11 mouse cellular contexts compared by ENCODE assay signal in the genomic region with DNA sequence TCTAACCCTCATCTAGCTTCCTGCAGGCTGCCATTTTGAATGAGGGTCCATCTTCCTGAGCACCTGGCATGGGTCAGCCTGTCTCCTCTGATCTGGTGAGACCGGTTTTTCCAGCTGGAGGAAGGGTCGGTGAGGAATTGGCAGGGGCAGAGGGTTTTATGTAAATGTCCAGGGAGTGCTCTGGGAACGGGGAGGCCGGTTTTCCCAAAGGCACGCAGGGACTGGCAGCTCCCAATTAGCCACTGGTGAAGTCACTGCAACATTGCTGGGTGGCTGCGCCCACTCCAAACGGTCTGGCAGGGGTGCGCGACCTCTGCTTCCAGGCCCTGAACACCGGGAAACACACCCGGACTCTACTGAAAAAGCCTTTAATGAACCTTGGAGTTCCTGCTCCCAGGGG. TPM values are rescaled to one million over a fixed set of nuclear protein-coding genes. Genes with fewer than 3 reads are reported as not detected.
DNase-seq lines count a peak whose midpoint lies in the region; ATAC-seq lines count a peak whose summit lies in the region.
"Had no signal": no experiment of that assay in that cellular context is flagged by ENCODE, and none has a peak within 500 bp of the region (broad histone marks: within the 10 kb centered on the region; RNA-seq: fewer than 3 reads in every experiment).

No protein-coding gene starts in this region.

- H3K4me3 ChIP-seq in heart, embryonic 16.5 days (ENCODE audit: low read length), result no peak overlapping the region
- H3K4me3 ChIP-seq in embryonic facial prominence, embryonic 12.5 days, result peak overlapping the region; percentile 19; the same call in 1 of the 2 replicates
- no peak overlapping the region for H3K4me3 ChIP-seq in intestine, embryonic 16.5 days (ENCODE audit: low read length)
- peak overlapping the region; percentile 19 for H3K4me3 ChIP-seq in midbrain, embryonic 14.5 days (replicated peaks; ENCODE audit: low read depth, low read length)

- no peaks in the 10 kb centered on the region for H3K9me3 ChIP-seq in heart, embryonic 16.5 days (replicated peaks; ENCODE audit: control insufficient read depth, low read length)
- H3K9me3 ChIP-seq in embryonic facial prominence, embryonic 12.5 days, result no peaks in the 10 kb centered on the region
- H3K9me3 ChIP-seq in intestine, embryonic 16.5 days (ENCODE audit: control insufficient read depth, low read length), result no peaks in the 10 kb centered on the region
- H3K9me3 ChIP-seq in midbrain, embryonic 14.5 days (ENCODE audit: control insufficient read depth, low read length), result no peaks in the 10 kb centered on the region

- no peak overlapping the region for H3K9ac ChIP-seq in heart, embryonic 16.5 days (ENCODE audit: low read length)
- 0 out of 2 replicates have a peak overlapping the region, but pooled peaks have one; percentile 3 for H3K9ac ChIP-seq in embryonic facial prominence, embryonic 12.5 days
- peak overlapping the region; percentile 50 for H3K9ac ChIP-seq in intestine, embryonic 16.5 days (ENCODE audit: low read depth, low read length)
- H3K9ac ChIP-seq in midbrain, embryonic 14.5 days (replicated peaks; ENCODE audit: low read length), result peak overlapping the region; percentile 16; the same call in 1 of the 2 replicates

- no peak for DNase-seq in heart, adult 9 months (ENCODE audit: low spot score in 2 of 2)
- no peak for DNase-seq in midbrain, embryonic 14.5 days
- DNase-seq in adrenal gland, postnatal 10 days, result no peak
- no peak for DNase-seq in cerebellum, adult 18-20 months
- no peak for DNase-seq in urinary bladder, adult 18-20 months (ENCODE audit: low spot score in 2 of 2)

- H3K4me2 ChIP-seq in heart, embryonic 16.5 days (ENCODE audit: low read depth, low read length), result peak overlapping the region; percentile 42
- peak overlapping the region; percentile 41 for H3K4me2 ChIP-seq in embryonic facial prominence, embryonic 12.5 days (replicated peaks)
- H3K4me2 ChIP-seq in intestine, embryonic 16.5 days (ENCODE audit: low read depth, low read length), result peak overlapping the region; percentile 32
- peak overlapping the region; percentile 54 for H3K4me2 ChIP-seq in midbrain, embryonic 14.5 days (ENCODE audit: low read length)

- 49% methylated on average over 11 of the region's 11 CpGs for WGBS in heart, embryonic 16.5 days
- 30% methylated on average over 11 of the region's 11 CpGs for WGBS in embryonic facial prominence, embryonic 12.5 days
- 37% methylated on average over 11 of the region's 11 CpGs for WGBS in intestine, embryonic 16.5 days
- 42% methylated on average over 11 of the region's 11 CpGs for WGBS in midbrain, embryonic 14.5 days

- no peaks in the 10 kb centered on the region for H3K4me1 ChIP-seq in heart, embryonic 16.5 days (ENCODE audit: control insufficient read depth, insufficient read depth, low read length)
- 0 out of 2 replicates have a peak, but pooled peaks cover 4% of the 10 kb centered on the region for H3K4me1 ChIP-seq in embryonic facial prominence, embryonic 12.5 days
- peaks cover 18% of the 10 kb centered on the region for H3K4me1 ChIP-seq in intestine, embryonic 16.5 days (ENCODE audit: control insufficient read depth, insufficient read depth, low read length)
- 0 out of 2 replicates have a peak, but pooled peaks cover 7% of the 10 kb centered on the region for H3K4me1 ChIP-seq in midbrain, embryonic 14.5 days (ENCODE audit: control insufficient read depth, insufficient read depth, low read length)

- H3K36me3 ChIP-seq in heart, embryonic 16.5 days (ENCODE audit: control insufficient read depth, insufficient read depth), result no peaks in the 10 kb centered on the region
- no peaks in the 10 kb centered on the region for H3K36me3 ChIP-seq in embryonic facial prominence, embryonic 12.5 days
- no peaks in the 10 kb centered on the region for H3K36me3 ChIP-seq in intestine, embryonic 16.5 days (ENCODE audit: control insufficient read depth, insufficient read depth, low read length)
- H3K36me3 ChIP-seq in midbrain, embryonic 14.5 days (ENCODE audit: control insufficient read depth, insufficient read depth, low read length), result no peaks in the 10 kb centered on the region

- no peak overlapping the region for H3K27ac ChIP-seq in heart, embryonic 16.5 days (ENCODE audit: low read length)
- H3K27ac ChIP-seq in embryonic facial prominence, embryonic 12.5 days, result no peak overlapping the region
- peak overlapping the region; percentile 33; the same call in 1 of the 2 replicates for H3K27ac ChIP-seq in intestine, embryonic 16.5 days (ENCODE audit: low read length)
- H3K27ac ChIP-seq in midbrain, embryonic 14.5 days (replicated peaks; ENCODE audit: low read depth, low read length), result no peak overlapping the region

- ATAC-seq in heart, embryonic 16.5 days (replicated peaks; ENCODE audit: extremely low read depth, insufficient read depth, low FRiP score), result no peak
- ATAC-seq in embryonic facial prominence, embryonic 12.5 days (ENCODE audit: insufficient number of reproducible peaks, insufficient read depth, low FRiP score, low TSS enrichment), result no peak
- ATAC-seq in intestine, embryonic 16.5 days, result peak; percentile 5; the same call in 1 of the 2 replicates
- ATAC-seq in midbrain, embryonic 14.5 days (ENCODE audit: low FRiP score, low TSS enrichment), result no peak

- peaks cover 8% of the 10 kb centered on the region; the same call in 1 of the 2 replicates for H3K27me3 ChIP-seq in heart, embryonic 16.5 days (ENCODE audit: control insufficient read depth, insufficient read depth, low read length)
- H3K27me3 ChIP-seq in embryonic facial prominence, embryonic 12.5 days, result no peaks in the 10 kb centered on the region; the same call in 1 of the 2 replicates
- no peaks in the 10 kb centered on the region for H3K27me3 ChIP-seq in intestine, embryonic 16.5 days (replicated peaks; ENCODE audit: control insufficient read depth, insufficient read depth, low read length)
- no peaks in the 10 kb centered on the region for H3K27me3 ChIP-seq in midbrain, embryonic 14.5 days (ENCODE audit: control insufficient read depth, insufficient read depth, low read length)

RNA-seq across cellular contexts. Expression of a gene that starts 10.6 kb away (rescaled TPM):
- 4.1 and 7.9 TPM in 2 replicates for polyA plus RNA-seq in heart, embryonic 16.5 days (2015; fragmentation: Nextera tagmentation; extraction: Ambion mirVana)
- polyA plus RNA-seq in embryonic facial prominence, embryonic 12.5 days (2016; fragmentation: Nextera tagmentation; extraction: Ambion mirVana), result 0.09 and 0.18 TPM in 2 replicates
- polyA plus RNA-seq in intestine, embryonic 16.5 days (2015; fragmentation: Nextera tagmentation; extraction: Ambion mirVana), result not detected in 2 replicates
- not detected in 2 replicates for polyA plus RNA-seq in midbrain, embryonic 14.5 days (2014; fragmentation: Nextera tagmentation; extraction: Ambion mirVana)
- total RNA-seq in adrenal gland, postnatal 10 days (2021), result under 1 TPM in 1 of 2 experiments, not detected in 1; 0.09 TPM
- total RNA-seq: layer of hippocampus, postnatal 10 days had no signal

RNA-seq across cellular contexts. Expression of a gene that starts 25.1 kb away (rescaled TPM):
- polyA plus RNA-seq in heart, embryonic 16.5 days (2015; fragmentation: Nextera tagmentation; extraction: Ambion mirVana), result 0.10 and 0.70 TPM in 2 replicates
- polyA plus RNA-seq in embryonic facial prominence, embryonic 12.5 days (2016; fragmentation: Nextera tagmentation; extraction: Ambion mirVana), result not detected in 2 replicates
- 4.6 and 6.7 TPM in 2 replicates for polyA plus RNA-seq in intestine, embryonic 16.5 days (2015; fragmentation: Nextera tagmentation; extraction: Ambion mirVana)
- not detected in 2 replicates for polyA plus RNA-seq in midbrain, embryonic 14.5 days (2014; fragmentation: Nextera tagmentation; extraction: Ambion mirVana)
- not detected for total RNA-seq in adrenal gland, postnatal 10 days (2021)
- total RNA-seq: adrenal gland, postnatal 25 days; layer of hippocampus, postnatal 10 days had no signal
- polyA plus RNA-seq: CD4-positive, CD25-positive, alpha-beta regulatory T cell, adult 4 months had no signal

RNA-seq across cellular contexts. Expression of a gene that starts 53.7 kb away (rescaled TPM):
- polyA plus RNA-seq in heart, embryonic 16.5 days (2015; fragmentation: Nextera tagmentation; extraction: Ambion mirVana), result 34.0 and 37.1 TPM in 2 replicates
- 93.2 and 99.5 TPM in 2 replicates for polyA plus RNA-seq in embryonic facial prominence, embryonic 12.5 days (2016; fragmentation: Nextera tagmentation; extraction: Ambion mirVana)
- 29.5 and 29.9 TPM in 2 replicates for polyA plus RNA-seq in intestine, embryonic 16.5 days (2015; fragmentation: Nextera tagmentation; extraction: Ambion mirVana)
- polyA plus RNA-seq in midbrain, embryonic 14.5 days (2014; fragmentation: Nextera tagmentation; extraction: Ambion mirVana), result 78.3 and 98.1 TPM in 2 replicates
- 10 to 100 TPM; 36.1 to 42.5 TPM for total RNA-seq in adrenal gland, postnatal 10 days (2021)

Comparison
In these comparisons a context has a peak if more than half of its experiments do, and no peak if none do; other contexts are left out.
1. H3K4me3 ChIP-seq: peak in embryonic facial prominence, embryonic 12.5 days (single experiment) and midbrain, embryonic 14.5 days (single experiment); none in heart, embryonic 16.5 days (single experiment) and intestine, embryonic 16.5 days (single experiment).
2. Peak in every context shown above with its lines, with median percentiles within 50 percentile points of each other: H3K4me2 ChIP-seq.